Mouse (Mus musculus) naive thymus-derived CD4-positive, alpha-beta T cell, adult 2 months (primary cell): ENCODE results near the gene Phactr3.

Experiments
- DNase-seq: peaks from one replicate; pipeline ENCODE4 v3.0.0-alpha.2; 2011; ENCODE audit warnings: low read depth

The Phactr3 gene

GRCm38 (mm10) chr2:178135713-178136112, 16.9 kb downstream of the Phactr3 start:
- no peak for DNase-seq

GRCm38 (mm10) chr2:178137518-178137917, 18.7 kb downstream of the Phactr3 start:
- DNase-seq = peak; percentile 31

GRCm38 (mm10) chr2:178141489-178141922, 22.7 kb downstream of the Phactr3 start:
- DNase-seq = no peak

GRCm38 (mm10) chr2:178142291-178143023, 23.7 kb downstream of the Phactr3 start:
- no peak for DNase-seq

- DNase-seq = no peak
Observed at GRCm38 (mm10) chr2:178143024-178143415, 24.2 kb downstream of the Phactr3 start.

GRCm38 (mm10) chr2:178143898-178144297, 25.1 kb downstream of the Phactr3 start:
- DNase-seq = no peak

GRCm38 (mm10) chr2:178149312-178149711, 30.5 kb downstream of the Phactr3 start:
- DNase-seq = no peak

GRCm38 (mm10) chr2:178150697-178151096, 31.9 kb downstream of the Phactr3 start:
- DNase-seq = no peak

- no peak for DNase-seq
Observed at GRCm38 (mm10) chr2:178153601-178154000, 34.8 kb downstream of the Phactr3 start.

GRCm38 (mm10) chr2:178154129-178154528, 35.4 kb downstream of the Phactr3 start:
- no peak for DNase-seq

GRCm38 (mm10) chr2:178154576-178154975, 35.8 kb downstream of the Phactr3 start:
- DNase-seq = no peak

GRCm38 (mm10) chr2:178155176-178155916, 36.6 kb downstream of the Phactr3 start:
- no peak for DNase-seq

GRCm38 (mm10) chr2:178155917-178156282, 37.1 kb downstream of the Phactr3 start:
- no peak for DNase-seq

- DNase-seq = no peak
Observed at GRCm38 (mm10) chr2:178158936-178159335, 40.2 kb downstream of the Phactr3 start.

- DNase-seq = no peak
Observed at GRCm38 (mm10) chr2:178163981-178164380, 45.2 kb downstream of the Phactr3 start.

- DNase-seq = no peak
Observed at GRCm38 (mm10) chr2:178165943-178166342, 47.2 kb downstream of the Phactr3 start.

- no peak for DNase-seq
Observed at GRCm38 (mm10) chr2:178169983-178170382, 51.2 kb downstream of the Phactr3 start.

- no peak for DNase-seq
Observed at GRCm38 (mm10) chr2:178173951-178174350, 55.2 kb downstream of the Phactr3 start.

GRCm38 (mm10) chr2:178175286-178175931, 56.6 kb downstream of the Phactr3 start:
- DNase-seq = no peak

- DNase-seq = no peak
Observed at GRCm38 (mm10) chr2:178184251-178184650, 65.5 kb downstream of the Phactr3 start.

- no peak for DNase-seq
Observed at GRCm38 (mm10) chr2:178184862-178185261, 66.1 kb downstream of the Phactr3 start.

GRCm38 (mm10) chr2:178188988-178189387, 70.2 kb downstream of the Phactr3 start:
- no peak for DNase-seq

GRCm38 (mm10) chr2:178192881-178193280, 74.1 kb downstream of the Phactr3 start:
- no peak for DNase-seq
